Mouse (Mus musculus): ENCODE measurements around the gene Spata31d1a. TPM values are rescaled to one million over a fixed set of nuclear protein-coding genes. Genes with fewer than 3 reads are reported as not detected.

The Spata31d1a gene
- polyA plus RNA-seq, 1 experiment from 2014 or later: 0.15 TPM

- Histone ChIP-seq H3K4me1 (ENCODE audit: insufficient read depth) (peaks cover 2% of the 10 kb centered on the region; the same call in 1 of the 2 replicates), H3K4me2 (ENCODE audit: low read depth, low read length) (no peak overlapping the region), H3K4me3 (ENCODE audit: low read depth, low read length) (no peak overlapping the region), H3K9ac (replicated peaks) (no peak overlapping the region), H3K9me3 (ENCODE audit: low read length) (no peaks in the 10 kb centered on the region), H3K27me3 (ENCODE audit: insufficient read depth, low read length) (no peaks in the 10 kb centered on the region), H3K27ac (ENCODE audit: low read depth) (no peak overlapping the region), H3K36me3 (replicated peaks; ENCODE audit: insufficient read depth, low read length) (no peaks in the 10 kb centered on the region)
- 15% methylated on average over 7 of the region's 7 CpGs for WGBS (ENCODE audit: insufficient replicate concordance)
- DNase-seq (no peak), ATAC-seq (no peak)
- TF ChIP-seq EP300 (IDR thresholded peaks at IDR 0.05; ENCODE audit: low read depth): no peak
- TF ChIP-seq CTCF (IDR thresholded peaks at IDR 0.05; ENCODE audit: low read depth): no peak
Measured at GRCm38 (mm10) chr13:59682629-59683028, 27.5 kb downstream of the Spata31d1a start.

DNA sequence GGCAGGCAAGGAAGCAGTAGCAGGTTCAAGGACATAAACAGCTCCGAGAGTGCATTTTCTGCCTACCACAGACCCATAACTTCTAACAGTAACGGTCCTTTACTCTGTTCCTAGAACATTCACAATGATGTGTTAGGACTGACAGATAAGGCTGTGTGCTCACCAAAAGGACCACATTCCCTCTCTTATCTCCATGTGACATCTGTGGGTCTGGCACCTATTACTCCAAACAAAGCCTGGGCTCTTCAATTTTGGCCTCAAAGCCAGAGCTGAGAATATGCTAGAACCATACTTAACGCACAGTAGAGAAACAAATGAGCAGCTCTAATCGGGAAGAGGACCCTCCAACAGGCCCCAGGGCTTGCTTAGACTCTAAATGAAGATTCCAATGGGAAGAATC, 30.2 kb downstream of the Spata31d1a start:
- Histone ChIP-seq H3K4me2 (ENCODE audit: low read depth, low read length) (no peak overlapping the region), H3K4me3 (ENCODE audit: low read depth, low read length) (no peak overlapping the region), H3K4me1 (ENCODE audit: insufficient read depth) (peaks cover 8% of the 10 kb centered on the region; the same call in 1 of the 2 replicates), H3K9ac (replicated peaks) (no peak overlapping the region), H3K9me3 (ENCODE audit: low read length) (no peaks in the 10 kb centered on the region), H3K27me3 (ENCODE audit: insufficient read depth, low read length) (no peaks in the 10 kb centered on the region), H3K27ac (ENCODE audit: low read depth) (no peak overlapping the region), H3K36me3 (replicated peaks; ENCODE audit: insufficient read depth, low read length) (no peaks in the 10 kb centered on the region)
- 41% methylated on average over 4 of the region's 4 CpGs for WGBS (ENCODE audit: insufficient replicate concordance)
- no peak for TF ChIP-seq CTCF (IDR thresholded peaks at IDR 0.05; ENCODE audit: low read depth)
- peak; percentile 32; the same call in 1 of the 2 replicates for TF ChIP-seq EP300 (IDR thresholded peaks at IDR 0.05; ENCODE audit: low read depth)
- DNase-seq (no peak), ATAC-seq (no peak)

DNA sequence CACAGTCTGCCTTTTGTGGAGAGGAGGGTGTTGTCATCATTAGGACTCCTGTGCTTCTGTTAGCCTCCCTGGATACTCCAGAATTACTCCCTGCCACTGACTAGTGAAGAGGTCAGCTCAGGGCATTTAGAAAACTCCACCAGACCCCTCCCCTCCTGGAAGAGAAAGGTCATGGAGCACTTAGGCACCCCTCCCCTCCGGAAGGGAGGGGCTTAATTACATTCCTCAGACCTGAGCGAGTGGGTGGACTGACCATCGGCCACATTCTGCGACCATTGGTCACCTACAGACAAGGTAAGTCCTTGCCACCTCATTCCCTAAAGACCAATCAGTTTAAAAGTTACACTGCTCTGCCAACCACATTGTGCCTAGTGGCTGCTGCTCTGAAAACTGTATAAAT, 30.8 kb downstream of the Spata31d1a start:
- no peak overlapping the region for H3K4me2 ChIP-seq (ENCODE audit: low read depth, low read length)
- no peak overlapping the region for H3K27ac ChIP-seq (ENCODE audit: low read depth)
- H3K9me3 ChIP-seq (ENCODE audit: low read length): no peaks in the 10 kb centered on the region
- H3K9ac ChIP-seq (replicated peaks): no peak overlapping the region
- H3K4me1 ChIP-seq (ENCODE audit: insufficient read depth): peaks cover 13% of the 10 kb centered on the region
- DNase-seq: no peak
- 53% methylated on average over 4 of the region's 4 CpGs for WGBS (ENCODE audit: insufficient replicate concordance)
- no peak for TF ChIP-seq EP300 (IDR thresholded peaks at IDR 0.05; ENCODE audit: low read depth)
- H3K36me3 ChIP-seq (replicated peaks; ENCODE audit: insufficient read depth, low read length): no peaks in the 10 kb centered on the region
- no peaks in the 10 kb centered on the region for H3K27me3 ChIP-seq (ENCODE audit: insufficient read depth, low read length)
- no peak overlapping the region for H3K4me3 ChIP-seq (ENCODE audit: low read depth, low read length)
- ATAC-seq: no peak

GRCm38 (mm10) chr13:59676316-59677229, 33.6 kb downstream of the Spata31d1a start:
- peak overlapping the region; percentile 93 for H3K4me3 ChIP-seq (ENCODE audit: low read depth, low read length)
- H3K4me2 ChIP-seq (ENCODE audit: low read depth, low read length): peak overlapping the region; percentile 95; the same call in 1 of the 2 replicates
- no peaks in the 10 kb centered on the region for H3K27me3 ChIP-seq (ENCODE audit: insufficient read depth, low read length)
- DNase-seq (no peak), ATAC-seq (no peak)
- 49% methylated on average over 12 of the region's 12 CpGs for WGBS (ENCODE audit: insufficient replicate concordance)
- no peak overlapping the region for H3K9ac ChIP-seq (replicated peaks)
- H3K27ac ChIP-seq (ENCODE audit: low read depth): no peak overlapping the region
- H3K4me1 ChIP-seq (ENCODE audit: insufficient read depth): peaks cover 29% of the 10 kb centered on the region
- no peaks in the 10 kb centered on the region for H3K9me3 ChIP-seq (ENCODE audit: low read length)
- no peak for TF ChIP-seq CTCF (IDR thresholded peaks at IDR 0.05; ENCODE audit: low read depth)
- TF ChIP-seq EP300 (IDR thresholded peaks at IDR 0.05; ENCODE audit: low read depth): no peak
- no peaks in the 10 kb centered on the region for H3K36me3 ChIP-seq (replicated peaks; ENCODE audit: insufficient read depth, low read length)

DNA sequence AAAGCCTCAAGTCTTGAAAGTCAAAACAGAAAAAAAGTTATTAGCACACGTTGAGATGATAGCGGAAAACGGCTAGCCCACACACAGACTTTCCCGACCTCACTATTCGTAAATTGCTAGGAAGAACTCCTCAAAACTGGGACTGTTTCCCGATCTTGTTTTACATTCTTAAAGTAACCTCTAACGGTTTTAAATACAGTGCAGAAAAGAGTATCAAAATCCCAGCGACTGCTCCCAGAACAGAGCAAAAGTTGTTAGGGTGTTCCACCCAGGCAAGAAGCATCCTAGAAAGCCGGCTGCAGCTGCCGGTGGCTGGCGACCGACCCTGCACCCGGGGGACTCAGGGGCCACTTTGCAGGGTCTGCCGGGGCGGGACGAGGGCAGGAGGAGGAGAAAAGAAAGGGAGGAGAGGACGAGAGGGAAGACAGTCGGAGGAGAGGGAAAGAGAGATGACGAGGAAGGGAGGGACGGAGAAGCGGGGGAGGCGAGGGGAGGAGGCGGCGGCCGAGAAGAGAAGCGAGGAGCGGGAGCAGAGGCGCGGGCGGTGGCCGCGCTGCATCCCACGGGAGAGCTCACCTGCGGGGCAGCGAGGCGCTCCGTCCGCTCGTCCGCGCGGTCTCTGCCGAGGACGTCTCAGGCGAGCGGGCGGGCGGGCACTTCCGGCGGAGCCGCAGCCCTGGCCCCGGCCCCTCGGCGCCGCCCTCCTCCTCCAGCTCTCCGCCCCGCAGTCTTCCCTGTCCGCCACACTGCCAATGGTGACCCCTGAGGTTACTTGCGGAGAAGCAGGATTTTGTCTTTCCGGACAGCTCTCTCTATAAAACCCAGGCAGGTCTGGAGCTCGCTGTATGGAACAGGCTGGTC, 34.7 kb downstream of the Spata31d1a start, which contains the start of gene Golm1:
Gene Golm1 (minus strand): TSS at position 661 of the 861 bp plus-strand sequence.
- Histone ChIP-seq H3K9ac (replicated peaks) (peak within 1 kb of the TSS; percentile 87), H3K36me3 (replicated peaks; ENCODE audit: insufficient read depth, low read length) (no peaks in the 10 kb centered on the region), H3K4me1 (ENCODE audit: insufficient read depth) (peaks cover 29% of the 10 kb centered on the region), H3K27me3 (ENCODE audit: insufficient read depth, low read length) (no peaks in the 10 kb centered on the region), H3K4me2 (ENCODE audit: low read depth, low read length) (peak within 1 kb of the TSS; percentile 95), H3K4me3 (ENCODE audit: low read depth, low read length) (peak within 1 kb of the TSS; percentile 93), H3K9me3 (ENCODE audit: low read length) (no peaks in the 10 kb centered on the region), H3K27ac (ENCODE audit: low read depth) (peak within 1 kb of the TSS; percentile 80)
- ATAC-seq: peak; percentile 79
- DNase-seq: peak; percentile 80
- WGBS (ENCODE audit: insufficient replicate concordance): under 1% methylated on average over 55 of the region's 61 CpGs
- TF ChIP-seq CTCF (IDR thresholded peaks at IDR 0.05; ENCODE audit: low read depth) (peak; percentile 25; the same call in 1 of the 2 replicates), EP300 (IDR thresholded peaks at IDR 0.05; ENCODE audit: low read depth) (no peak)

DNA sequence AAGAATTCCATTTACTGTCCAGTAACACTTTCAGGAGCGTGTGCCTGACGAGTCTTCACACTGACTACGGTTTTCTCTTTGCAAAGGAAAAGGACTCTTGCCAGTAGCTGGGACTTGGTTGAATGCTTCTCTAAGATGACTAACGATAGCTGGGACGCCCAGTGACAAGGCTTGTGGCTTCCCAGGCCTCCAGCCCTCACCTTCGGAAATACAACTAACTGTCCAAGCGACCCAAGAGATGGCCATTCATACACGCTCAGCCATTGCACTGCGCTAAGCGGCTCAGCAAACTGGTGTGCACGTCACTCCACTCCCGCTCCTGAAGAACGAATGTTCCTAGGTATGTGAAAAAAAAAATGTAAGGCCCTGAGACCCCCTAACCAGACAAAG, 35.4 kb downstream of the Spata31d1a start:
- no peaks in the 10 kb centered on the region for H3K27me3 ChIP-seq (ENCODE audit: insufficient read depth, low read length)
- H3K4me2 ChIP-seq (ENCODE audit: low read depth, low read length): peak overlapping the region; percentile 95
- no peaks in the 10 kb centered on the region for H3K36me3 ChIP-seq (replicated peaks; ENCODE audit: insufficient read depth, low read length)
- peak overlapping the region; percentile 93 for H3K4me3 ChIP-seq (ENCODE audit: low read depth, low read length)
- 2% methylated on average over 13 of the region's 13 CpGs for WGBS (ENCODE audit: insufficient replicate concordance)
- no peak; the same call in 1 of the 2 replicates for ATAC-seq
- H3K4me1 ChIP-seq (ENCODE audit: insufficient read depth): peaks cover 29% of the 10 kb centered on the region
- TF ChIP-seq CTCF (IDR thresholded peaks at IDR 0.05; ENCODE audit: low read depth): no peak
- peak overlapping the region; percentile 87 for H3K9ac ChIP-seq (replicated peaks)
- peak overlapping the region; percentile 80 for H3K27ac ChIP-seq (ENCODE audit: low read depth)
- H3K9me3 ChIP-seq (ENCODE audit: low read length): no peaks in the 10 kb centered on the region
- peak; percentile 40 for DNase-seq
